Mouse (Mus musculus): ENCODE results near the gene Iqschfp. TPM values are rescaled to one million over a fixed set of nuclear protein-coding genes. Genes with fewer than 3 reads are reported as not detected.

Gene Iqschfp
- total and polyA plus RNA-seq, 2 experiments = not detected

GRCm38 (mm10) chr3:68393578-68393977, 501.5 kb downstream of the Iqschfp start:
- Histone ChIP-seq H3K36me3 (ENCODE audit: control insufficient read depth, insufficient read depth, low read length) (no peaks in the 10 kb centered on the region), H3K79me2 (ENCODE audit: control insufficient read depth, insufficient read depth, low read length) (no peaks in the 10 kb centered on the region), H3K9ac (ENCODE audit: low read depth, low read length) (no peak overlapping the region), H3K27ac (replicated peaks; ENCODE audit: insufficient read depth, low read depth, low read length) (no peak overlapping the region), H3K4me1 (ENCODE audit: control insufficient read depth, insufficient read depth, low read length) (no peaks in the 10 kb centered on the region), H3K27me3 (ENCODE audit: control insufficient read depth, insufficient read depth, low read length) (no peaks in the 10 kb centered on the region), H3K4me3 (ENCODE audit: insufficient read depth, low read depth, low read length) (no peak overlapping the region)
- no peak for DNase-seq (ENCODE audit: extremely low read depth, low read depth, low spot score)
- 63% methylated on average over 2 of the region's 2 CpGs for WGBS
- TF ChIP-seq CTCF (IDR thresholded peaks at IDR 0.05; ENCODE audit: low read depth, low read length) (no peak), POLR2A (IDR thresholded peaks at IDR 0.05; ENCODE audit: extremely low read depth, insufficient read depth, low read length) (no peak)

GRCm38 (mm10) chr3:68398691-68399090, 506.7 kb downstream of the Iqschfp start:
- H3K27me3 ChIP-seq (ENCODE audit: control insufficient read depth, insufficient read depth, low read length) = no peaks in the 10 kb centered on the region
- H3K4me1 ChIP-seq (ENCODE audit: control insufficient read depth, insufficient read depth, low read length) = no peaks in the 10 kb centered on the region
- H3K4me3 ChIP-seq (ENCODE audit: insufficient read depth, low read depth, low read length) = no peak overlapping the region
- no peak overlapping the region for H3K9ac ChIP-seq (ENCODE audit: low read depth, low read length)
- TF ChIP-seq CTCF (IDR thresholded peaks at IDR 0.05; ENCODE audit: low read depth, low read length) (no peak), POLR2A (IDR thresholded peaks at IDR 0.05; ENCODE audit: extremely low read depth, insufficient read depth, low read length) (no peak)
- WGBS = 79% methylated on average over 3 of the region's 3 CpGs
- no peak for DNase-seq (ENCODE audit: extremely low read depth, low read depth, low spot score)
- no peaks in the 10 kb centered on the region for H3K36me3 ChIP-seq (ENCODE audit: control insufficient read depth, insufficient read depth, low read length)
- no peak overlapping the region for H3K27ac ChIP-seq (replicated peaks; ENCODE audit: insufficient read depth, low read depth, low read length)
- H3K79me2 ChIP-seq (ENCODE audit: control insufficient read depth, insufficient read depth, low read length) = no peaks in the 10 kb centered on the region

GRCm38 (mm10) chr3:68400121-68400520, 508.1 kb downstream of the Iqschfp start:
- Histone ChIP-seq H3K9ac (ENCODE audit: low read depth, low read length) (no peak overlapping the region), H3K79me2 (ENCODE audit: control insufficient read depth, insufficient read depth, low read length) (no peaks in the 10 kb centered on the region), H3K4me3 (ENCODE audit: insufficient read depth, low read depth, low read length) (no peak overlapping the region), H3K4me1 (ENCODE audit: control insufficient read depth, insufficient read depth, low read length) (no peaks in the 10 kb centered on the region), H3K27ac (replicated peaks; ENCODE audit: insufficient read depth, low read depth, low read length) (no peak overlapping the region), H3K36me3 (ENCODE audit: control insufficient read depth, insufficient read depth, low read length) (no peaks in the 10 kb centered on the region), H3K27me3 (ENCODE audit: control insufficient read depth, insufficient read depth, low read length) (no peaks in the 10 kb centered on the region)
- 77% methylated on average over 7 of the region's 7 CpGs for WGBS
- DNase-seq (ENCODE audit: extremely low read depth, low read depth, low spot score) = no peak
- no peak for TF ChIP-seq POLR2A (IDR thresholded peaks at IDR 0.05; ENCODE audit: extremely low read depth, insufficient read depth, low read length)
- no peak for TF ChIP-seq CTCF (IDR thresholded peaks at IDR 0.05; ENCODE audit: low read depth, low read length)

- 88% methylated on average over 4 of the region's 4 CpGs for WGBS
- no peaks in the 10 kb centered on the region for H3K79me2 ChIP-seq (ENCODE audit: control insufficient read depth, insufficient read depth, low read length)
- no peak for TF ChIP-seq CTCF (IDR thresholded peaks at IDR 0.05; ENCODE audit: low read depth, low read length)
- no peak for TF ChIP-seq POLR2A (IDR thresholded peaks at IDR 0.05; ENCODE audit: extremely low read depth, insufficient read depth, low read length)
- H3K9ac ChIP-seq (ENCODE audit: low read depth, low read length) = no peak overlapping the region
- H3K4me1 ChIP-seq (ENCODE audit: control insufficient read depth, insufficient read depth, low read length) = no peaks in the 10 kb centered on the region
- no peaks in the 10 kb centered on the region for H3K27me3 ChIP-seq (ENCODE audit: control insufficient read depth, insufficient read depth, low read length)
- no peak overlapping the region for H3K4me3 ChIP-seq (ENCODE audit: insufficient read depth, low read depth, low read length)
- no peak overlapping the region for H3K27ac ChIP-seq (replicated peaks; ENCODE audit: insufficient read depth, low read depth, low read length)
- DNase-seq (ENCODE audit: extremely low read depth, low read depth, low spot score) = no peak
- H3K36me3 ChIP-seq (ENCODE audit: control insufficient read depth, insufficient read depth, low read length) = no peaks in the 10 kb centered on the region
Observed at GRCm38 (mm10) chr3:68403343-68403742, 511.3 kb downstream of the Iqschfp start.

GRCm38 (mm10) chr3:68403783-68404217, 511.8 kb downstream of the Iqschfp start:
- Histone ChIP-seq H3K4me1 (ENCODE audit: control insufficient read depth, insufficient read depth, low read length) (no peaks in the 10 kb centered on the region), H3K36me3 (ENCODE audit: control insufficient read depth, insufficient read depth, low read length) (no peaks in the 10 kb centered on the region), H3K27me3 (ENCODE audit: control insufficient read depth, insufficient read depth, low read length) (no peaks in the 10 kb centered on the region), H3K27ac (replicated peaks; ENCODE audit: insufficient read depth, low read depth, low read length) (no peak overlapping the region), H3K9ac (ENCODE audit: low read depth, low read length) (no peak overlapping the region), H3K79me2 (ENCODE audit: control insufficient read depth, insufficient read depth, low read length) (no peaks in the 10 kb centered on the region), H3K4me3 (ENCODE audit: insufficient read depth, low read depth, low read length) (no peak overlapping the region)
- no peak for DNase-seq (ENCODE audit: extremely low read depth, low read depth, low spot score)
- WGBS = 81% methylated on average over 2 of the region's 2 CpGs
- TF ChIP-seq CTCF (IDR thresholded peaks at IDR 0.05; ENCODE audit: low read depth, low read length) (no peak), POLR2A (IDR thresholded peaks at IDR 0.05; ENCODE audit: extremely low read depth, insufficient read depth, low read length) (no peak)

GRCm38 (mm10) chr3:68405724-68406123, 513.7 kb downstream of the Iqschfp start:
- Histone ChIP-seq H3K27ac (replicated peaks; ENCODE audit: insufficient read depth, low read depth, low read length) (no peak overlapping the region), H3K4me1 (ENCODE audit: control insufficient read depth, insufficient read depth, low read length) (no peaks in the 10 kb centered on the region), H3K36me3 (ENCODE audit: control insufficient read depth, insufficient read depth, low read length) (no peaks in the 10 kb centered on the region), H3K27me3 (ENCODE audit: control insufficient read depth, insufficient read depth, low read length) (no peaks in the 10 kb centered on the region), H3K9ac (ENCODE audit: low read depth, low read length) (no peak overlapping the region), H3K4me3 (ENCODE audit: insufficient read depth, low read depth, low read length) (no peak overlapping the region), H3K79me2 (ENCODE audit: control insufficient read depth, insufficient read depth, low read length) (no peaks in the 10 kb centered on the region)
- DNase-seq (ENCODE audit: extremely low read depth, low read depth, low spot score) = no peak
- 72% methylated on average over 5 of the region's 5 CpGs for WGBS
- TF ChIP-seq POLR2A (IDR thresholded peaks at IDR 0.05; ENCODE audit: extremely low read depth, insufficient read depth, low read length) (no peak), CTCF (IDR thresholded peaks at IDR 0.05; ENCODE audit: low read depth, low read length) (no peak)
